Mouse (Mus musculus) brain, embryonic 14.5 days (tissue): ENCODE measurements at regions not wholly inside any gene's neighbourhood (a gene's known extent, or its start where the extent isn't known, plus 50 kb on each side); places are given as distances from the start of the nearest gene placed in this dataset.

Source experiments
- CTCF ChIP-seq: fragments of 200-500 bp; IDR thresholded peaks from 2 replicates; pipeline ENCODE4 v1.5.1; 2012; ENCODE audit warnings: inconsistent platforms, mild to moderate bottlenecking, moderate library complexity, borderline replicate concordance; ENCODE audit not compliant: insufficient read depth, insufficient read length; ENCODE audit errors: extremely low read depth
- POLR2A ChIP-seq: fragments of 200-500 bp; IDR thresholded peaks from 2 replicates; pipeline ENCODE4 v1.6.1; 2012; ENCODE audit warnings: mild to moderate bottlenecking, inconsistent platforms, borderline replicate concordance; ENCODE audit not compliant: poor library complexity, insufficient read depth, insufficient read length, severe bottlenecking; ENCODE audit errors: extremely low read depth

GRCm38 (mm10) chr13:110944683-110945082 lies 310.1 kb upstream of the Actbl2 start:
- TF ChIP-seq POLR2A (no peak), CTCF (no peak)
